Mouse (Mus musculus): Measurements from ENCODE around the gene Ano1. TPM values are rescaled to one million over a fixed set of nuclear protein-coding genes. Genes with fewer than 3 reads are reported as not detected.

Gene Ano1
- total and polyA plus RNA-seq, 3 experiments = 0.04 TPM; not detected in 2

- H3K27me3 ChIP-seq (ENCODE audit: control insufficient read depth in 1 of 2, insufficient read depth in 2 of 2, low read length in 2 of 2) = no peaks in the 10 kb centered on the region
- no peak overlapping the region for H3K9ac ChIP-seq (ENCODE audit: control insufficient read depth, low read depth, low read length, poor library complexity, severe bottlenecking)
- H3K36me3 ChIP-seq (ENCODE audit: control insufficient read depth in 1 of 2, insufficient read depth in 2 of 2, low read length in 2 of 2) = no peaks in the 10 kb centered on the region
- no peaks in the 10 kb centered on the region for H3K9me3 ChIP-seq (replicated peaks; ENCODE audit: insufficient read depth, low read length)
- no peaks in the 10 kb centered on the region for H3K4me1 ChIP-seq (ENCODE audit: control insufficient read depth in 1 of 2, insufficient read depth in 2 of 2, low read length in 2 of 2)
- H3K4me3 ChIP-seq (ENCODE audit: control insufficient read depth in 1 of 2, insufficient read depth in 1 of 2, low read depth in 2 of 2, low read length in 2 of 2) = no peak overlapping the region
- no peak overlapping the region for H3K27ac ChIP-seq (ENCODE audit: control insufficient read depth, low read depth, low read length)
- DNase-seq (ENCODE audit: low read depth, low spot score) = no peak
- TF ChIP-seq GATA1 (IDR thresholded peaks at IDR 0.05; ENCODE audit: low read depth, low read length) = no peak
- no peak for TF ChIP-seq POLR2AphosphoS5 (IDR thresholded peaks at IDR 0.05; ENCODE audit: borderline replicate concordance, low read depth, low read length)
- no peak for TF ChIP-seq SMC3 (IDR thresholded peaks at IDR 0.05; ENCODE audit: low read depth, low read length)
- TF ChIP-seq TCF12 (IDR thresholded peaks at IDR 0.05; ENCODE audit: low read depth, low read length) = no peak
- no peak for TF ChIP-seq MYC (IDR thresholded peaks at IDR 0.05; ENCODE audit: low read depth, low read length)
- no peak for TF ChIP-seq NRF1 (IDR thresholded peaks at IDR 0.05; ENCODE audit: insufficient read depth, low read depth, low read length, poor library complexity, severe bottlenecking)
- TF ChIP-seq SIN3A (IDR thresholded peaks at IDR 0.05; ENCODE audit: low read length) = no peak
- no peak for TF ChIP-seq RCOR1 (IDR thresholded peaks at IDR 0.05; ENCODE audit: low read depth, low read length)
- no peak for TF ChIP-seq ETS1 (IDR thresholded peaks at IDR 0.05; ENCODE audit: low read depth, low read length)
- no peak for TF ChIP-seq MAFK (IDR thresholded peaks at IDR 0.05; ENCODE audit: borderline replicate concordance, low read depth, low read length)
- no peak for TF ChIP-seq HCFC1 (IDR thresholded peaks at IDR 0.05; ENCODE audit: low read depth, low read length)
- no peak for TF ChIP-seq USF1 (IDR thresholded peaks at IDR 0.05; ENCODE audit: low read depth, low read length)
- TF ChIP-seq BHLHE40 (IDR thresholded peaks at IDR 0.05; ENCODE audit: borderline replicate concordance, low read depth, low read length) = no peak
- TF ChIP-seq RAD21 (IDR thresholded peaks at IDR 0.05; ENCODE audit: low read depth, low read length) = no peak
- no peak for TF ChIP-seq NELFE (IDR thresholded peaks at IDR 0.05; ENCODE audit: low read depth, low read length)
- no peak for TF ChIP-seq ZC3H11A (IDR thresholded peaks at IDR 0.05; ENCODE audit: low read depth, low read length)
- no peak for TF ChIP-seq USF2 (IDR thresholded peaks at IDR 0.05; ENCODE audit: borderline replicate concordance in 1 of 2, insufficient read depth in 1 of 2, low read depth in 1 of 2, low read length in 2 of 2)
- no peak for TF ChIP-seq TAL1 (IDR thresholded peaks at IDR 0.05; ENCODE audit: low read length)
- no peak for TF ChIP-seq ZNF384 (IDR thresholded peaks at IDR 0.05; ENCODE audit: low read depth, low read length)
- no peak for TF ChIP-seq JUND (IDR thresholded peaks at IDR 0.05; ENCODE audit: low read depth, low read length)
- H3K79me2 ChIP-seq (ENCODE audit: control insufficient read depth, insufficient read depth, low read length, poor library complexity) = no peaks in the 10 kb centered on the region
Observed at GRCm38 (mm10) chr7:144569428-144569827, 182.3 kb downstream of the Ano1 start.

DNA sequence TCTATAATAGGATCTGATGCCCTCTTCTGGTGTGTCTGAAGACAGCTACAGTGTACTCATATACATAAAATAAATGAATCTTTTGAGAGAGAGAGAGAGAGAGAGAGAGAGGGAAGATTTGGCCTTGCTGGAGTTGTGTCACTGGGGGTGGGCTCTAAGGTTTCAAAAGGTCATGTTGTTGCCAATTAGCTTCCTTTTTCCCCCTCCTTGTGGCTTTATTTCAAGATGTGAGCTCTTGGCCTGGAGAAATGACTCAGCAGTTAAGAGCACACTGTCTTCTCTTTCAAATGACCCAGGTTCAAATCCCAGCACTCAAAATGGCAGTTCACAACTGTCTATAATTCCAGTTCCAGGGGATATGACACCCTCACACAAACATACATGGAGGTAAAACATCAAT lies 183.7 kb downstream of the Ano1 start:
- Histone ChIP-seq H3K36me3 (ENCODE audit: control insufficient read depth in 1 of 2, insufficient read depth in 2 of 2, low read length in 2 of 2) (no peaks in the 10 kb centered on the region), H3K27me3 (ENCODE audit: control insufficient read depth in 1 of 2, insufficient read depth in 2 of 2, low read length in 2 of 2) (no peaks in the 10 kb centered on the region), H3K27ac (ENCODE audit: control insufficient read depth, low read depth, low read length) (no peak overlapping the region), H3K4me1 (ENCODE audit: control insufficient read depth in 1 of 2, insufficient read depth in 2 of 2, low read length in 2 of 2) (no peaks in the 10 kb centered on the region), H3K79me2 (ENCODE audit: control insufficient read depth, insufficient read depth, low read length, poor library complexity) (no peaks in the 10 kb centered on the region), H3K9ac (ENCODE audit: control insufficient read depth, low read depth, low read length, poor library complexity, severe bottlenecking) (no peak overlapping the region), H3K4me3 (ENCODE audit: control insufficient read depth in 1 of 2, insufficient read depth in 1 of 2, low read depth in 2 of 2, low read length in 2 of 2) (no peak overlapping the region), H3K9me3 (replicated peaks; ENCODE audit: insufficient read depth, low read length) (no peaks in the 10 kb centered on the region)
- DNase-seq (ENCODE audit: low read depth, low spot score) = peak; percentile 20
- TF ChIP-seq JUND (IDR thresholded peaks at IDR 0.05; ENCODE audit: low read depth, low read length) (no peak), ELF1 (IDR thresholded peaks at IDR 0.05; ENCODE audit: low read depth, low read length) (no peak), POLR2A (IDR thresholded peaks at IDR 0.05; ENCODE audit: control insufficient read depth in 1 of 2, insufficient read depth in 1 of 2, low read depth in 1 of 2, low read length in 2 of 2, poor library complexity in 1 of 2) (no peak), NRF1 (IDR thresholded peaks at IDR 0.05; ENCODE audit: insufficient read depth, low read depth, low read length, poor library complexity, severe bottlenecking) (no peak), CHD2 (IDR thresholded peaks at IDR 0.05; ENCODE audit: low read length) (no peak), ZC3H11A (IDR thresholded peaks at IDR 0.05; ENCODE audit: low read depth, low read length) (no peak), CHD1 (IDR thresholded peaks at IDR 0.05; ENCODE audit: low read depth, low read length) (no peak), MAX (IDR thresholded peaks at IDR 0.05; ENCODE audit: low read length) (no peak)
